ENCODE assay signal across 8 mouse cellular contexts in genomic region chr8:70117611-70118010, GRCm38 (mm10). TPM values are rescaled to one million over a fixed set of nuclear protein-coding genes. Genes with fewer than 3 reads are reported as not detected.
DNase-seq lines count a peak whose midpoint lies in the region; ATAC-seq lines count a peak whose summit lies in the region.

No protein-coding gene starts in this region.

- 0 out of 2 replicates have a peak, but pooled peaks have one; percentile 42 for ATAC-seq in intestine, embryonic 15.5 days

- peaks cover 71% of the 10 kb centered on the region for H3K27me3 ChIP-seq in intestine, embryonic 15.5 days (replicated peaks)

- no peak overlapping the region for H3K4me3 ChIP-seq in intestine, embryonic 15.5 days (replicated peaks)

- H3K27ac ChIP-seq in intestine, embryonic 15.5 days = no peak overlapping the region

- WGBS in intestine, embryonic 15.5 days = 7% methylated on average over 9 of the region's 9 CpGs

- no peaks in the 10 kb centered on the region for H3K9me3 ChIP-seq in intestine, embryonic 15.5 days

- DNase-seq in testis, postnatal 10 days (ENCODE audit: low spot score) = peak; percentile 60
- DNase-seq in testis, postnatal 14 days (ENCODE audit: low spot score) = no peak
- peak; percentile 87 for DNase-seq in embryo, embryonic 10 days (ENCODE audit: low spot score)
- DNase-seq in retina, embryonic 14.5 days (ENCODE audit: low spot score) = peak; percentile 66
- DNase-seq in cerebellum, adult 11 months = no peak
- DNase-seq in heart, adult 9 months (ENCODE audit: low spot score in 2 of 2) = no peak
- DNase-seq in spleen, adult 18-20 months = no peak

- H3K4me2 ChIP-seq in intestine, embryonic 15.5 days (replicated peaks) = no peak overlapping the region

- no peak overlapping the region for H3K9ac ChIP-seq in intestine, embryonic 15.5 days

- peaks cover 5% of the 10 kb centered on the region; the same call in 1 of the 2 replicates for H3K4me1 ChIP-seq in intestine, embryonic 15.5 days (replicated peaks)

- H3K36me3 ChIP-seq in intestine, embryonic 15.5 days = no peaks in the 10 kb centered on the region

RNA-seq across cellular contexts. Expression of gene Ncan, which starts 3.1 kb away (rescaled TPM):
- 1.6 and 1.7 TPM in 2 replicates for polyA plus RNA-seq in intestine, embryonic 15.5 days (2015; fragmentation: Nextera tagmentation; extraction: Ambion mirVana)

RNA-seq across cellular contexts. Expression of gene Nr2c2ap, which starts 13.5 kb away (rescaled TPM):
- polyA plus RNA-seq in intestine, embryonic 15.5 days (2015; fragmentation: Nextera tagmentation; extraction: Ambion mirVana) = 47.4 and 48.9 TPM in 2 replicates

RNA-seq across cellular contexts. Expression of gene Rfxank, which starts 21.3 kb away (rescaled TPM):
- 11.7 and 12.3 TPM in 2 replicates for polyA plus RNA-seq in intestine, embryonic 15.5 days (2015; fragmentation: Nextera tagmentation; extraction: Ambion mirVana)

RNA-seq across cellular contexts. Expression of gene Borcs8, which starts 21.7 kb away (rescaled TPM):
- 34.6 and 40.1 TPM in 2 replicates for polyA plus RNA-seq in intestine, embryonic 15.5 days (2015; fragmentation: Nextera tagmentation; extraction: Ambion mirVana)

RNA-seq across cellular contexts. Expression of gene Mef2b, which starts 21.9 kb away (rescaled TPM):
- polyA plus RNA-seq in intestine, embryonic 15.5 days (2015; fragmentation: Nextera tagmentation; extraction: Ambion mirVana) = 0.11 TPM in 1 of 2 replicates, not detected in the other

Comparison
In these comparisons a context has a peak if more than half of its experiments do, and no peak if none do; other contexts are left out.
1. DNase-seq: peak in testis, postnatal 10 days (single experiment), embryo, embryonic 10 days (single experiment) and retina, embryonic 14.5 days (single experiment); none in testis, postnatal 14 days (single experiment), cerebellum, adult 11 months (single experiment), heart, adult 9 months (0 of 2) and spleen, adult 18-20 months (0 of 2).